Mouse (Mus musculus) limb, embryonic 14.5 days (tissue): ENCODE measurements around the gene Prdm11. TPM values are rescaled to one million over a fixed set of nuclear protein-coding genes. Genes with fewer than 3 reads are reported as not detected.
A peak's percentile ranks its signal among the peaks of the same experiment; 100 is the strongest.

Experiments
- ATAC-seq: fragments of 200-750 bp; cut with Nextera tagmentation; 2 replicates; pipeline ENCODE4 v1.8.0; 2017; ENCODE audit warnings: low read depth, moderate number of reproducible peaks, moderate TSS enrichment; ENCODE audit not compliant: low FRiP score
- DNase-seq: peaks from one replicate; pipeline ENCODE4 v3.0.0-alpha.2; 2015; ENCODE audit warnings: low spot score
- H3K27ac ChIP-seq: fragments of 300-500 bp; sonication (generic); replicated peaks from 2 replicates; pipeline ENCODE4 v1.5.1; 2014; ENCODE audit warnings: low read depth, mild to moderate bottlenecking, low read length, moderate library complexity, mixed read lengths
- H3K27me3 ChIP-seq: fragments of 300-500 bp; sonication (generic); 2 replicates; pipeline ENCODE4 v1.6.1; 2014; ENCODE audit warnings: low read length, mixed read lengths; ENCODE audit not compliant: control insufficient read depth, insufficient read depth
- H3K36me3 ChIP-seq: fragments of 300-500 bp; sonication (generic); 2 replicates; pipeline ENCODE4 v1.6.1; 2014; ENCODE audit warnings: mild to moderate bottlenecking, low read length, moderate library complexity, mixed read lengths; ENCODE audit not compliant: control insufficient read depth, insufficient read depth
- H3K4me1 ChIP-seq: fragments of 300-500 bp; sonication (generic); 2 replicates; pipeline ENCODE4 v1.6.1; 2014; ENCODE audit warnings: antibody characterized with exemption, low read length, mixed read lengths; ENCODE audit not compliant: control insufficient read depth, insufficient read depth
- H3K4me2 ChIP-seq: fragments of 300-500 bp; sonication (generic); replicated peaks from 2 replicates; pipeline ENCODE4 v1.6.1; 2014; ENCODE audit warnings: low read depth, mild to moderate bottlenecking, low read length, moderate library complexity; ENCODE audit not compliant: severe bottlenecking
- H3K4me3 ChIP-seq: fragments of 300-500 bp; sonication (generic); replicated peaks from 2 replicates; pipeline ENCODE4 v1.5.1; 2014; ENCODE audit warnings: low read length
- H3K9ac ChIP-seq: fragments of 300-500 bp; sonication (generic); 2 replicates; pipeline ENCODE4 v1.6.1; 2014; ENCODE audit warnings: mild to moderate bottlenecking, low read depth, low read length, moderate library complexity; ENCODE audit not compliant: severe bottlenecking
- H3K9me3 ChIP-seq: fragments of 300-500 bp; sonication (generic); 2 replicates; pipeline ENCODE4 v1.6.1; 2016; ENCODE audit warnings: low read length; ENCODE audit not compliant: control insufficient read depth
- POLR2A ChIP-seq: fragments of 200-500 bp; IDR thresholded peaks from 2 replicates; pipeline ENCODE4 v1.8.0; 2012; ENCODE audit warnings: inconsistent platforms, mild to moderate bottlenecking, moderate library complexity, borderline replicate concordance; ENCODE audit not compliant: insufficient read depth, insufficient read length; ENCODE audit errors: extremely low read depth
- WGBS: fragments of 180-500 bp; shearing (Covaris S2); extraction: QIAGEN DNeasy Blood & Tissue Kit; methylation state at CpG from one replicate; pipeline ENCODE4 v1.1.7; 2014; 5-methylcytosine and 5-hydroxymethylcytosine counted together
- polyA plus RNA-seq, 2 experiments: library from polyadenylated mRNA; depleted of rRNA in 1 of 2; stranded (reverse) in 1 of 2; unstranded in 1 of 2; fragments of >200 nt; fragmentation: Nextera tagmentation in 1 of 2; extraction: Ambion mirVana in 1 of 2; gene quantifications; 2 replicates each; pipeline versions ENCODE4 v1.2.1 to v1.2.3; 2012 to 2014

The Prdm11 gene
- polyA plus RNA-seq, 2 experiments: 6.5 to 24.4 TPM

DNA sequence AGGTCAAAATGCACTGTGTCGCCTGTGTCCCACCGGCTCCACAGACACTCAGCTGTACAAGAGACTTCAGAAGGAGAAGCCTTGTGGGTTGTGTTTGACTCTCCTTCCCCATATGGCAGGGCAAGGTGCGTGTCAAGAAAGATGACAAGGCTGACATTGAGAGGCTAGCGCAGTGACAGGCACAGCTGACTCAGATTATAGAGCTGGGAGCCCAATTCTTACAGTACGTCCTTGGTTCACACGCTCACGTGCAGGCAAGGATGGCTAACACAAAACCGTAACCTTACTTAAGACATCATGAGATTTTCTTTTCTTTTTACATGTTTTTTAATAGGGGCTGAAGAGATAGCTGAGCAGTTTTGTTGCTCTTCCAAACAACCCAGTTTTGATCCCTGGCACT, 28.8 kb downstream of the Prdm11 start:
- no peaks in the 10 kb centered on the region for H3K27me3 ChIP-seq
- no peaks in the 10 kb centered on the region for H3K9me3 ChIP-seq
- no peak for TF ChIP-seq POLR2A
- peaks cover 23% of the 10 kb centered on the region for H3K4me1 ChIP-seq
- H3K36me3 ChIP-seq: peaks cover 9% of the 10 kb centered on the region
- DNase-seq: no peak
- H3K4me3 ChIP-seq: no peak overlapping the region
- H3K4me2 ChIP-seq: no peak overlapping the region
- 87% methylated on average over 8 of the region's 8 CpGs for WGBS
- H3K9ac ChIP-seq: no peak overlapping the region
- ATAC-seq: no peak
- no peak overlapping the region for H3K27ac ChIP-seq

GRCm38 (mm10) chr2:93015041-93015440, 30.9 kb downstream of the Prdm11 start:
- Histone ChIP-seq H3K27ac (peak overlapping the region; percentile 83), H3K27me3 (no peaks in the 10 kb centered on the region), H3K36me3 (peaks cover 22% of the 10 kb centered on the region), H3K4me2 (peak overlapping the region; percentile 94), H3K4me1 (peaks cover 23% of the 10 kb centered on the region), H3K9ac (peak overlapping the region; percentile 70), H3K4me3 (peak overlapping the region; percentile 62), H3K9me3 (no peaks in the 10 kb centered on the region)
- no peak for DNase-seq
- no peak for TF ChIP-seq POLR2A
- WGBS: 5% methylated on average over 20 of the region's 40 CpGs
- peak; percentile 24; the same call in 1 of the 2 replicates for ATAC-seq

GRCm38 (mm10) chr2:93014093-93014937, 31.7 kb downstream of the Prdm11 start:
- Histone ChIP-seq H3K9ac (peak overlapping the region; percentile 70), H3K4me3 (peak overlapping the region; percentile 62), H3K4me1 (peaks cover 23% of the 10 kb centered on the region), H3K27me3 (no peaks in the 10 kb centered on the region), H3K4me2 (peak overlapping the region; percentile 94), H3K36me3 (peaks cover 27% of the 10 kb centered on the region), H3K27ac (peak overlapping the region; percentile 83), H3K9me3 (no peaks in the 10 kb centered on the region)
- peak; percentile 79 for ATAC-seq
- WGBS: 5% methylated on average over 19 of the region's 50 CpGs
- TF ChIP-seq POLR2A: no peak
- DNase-seq: peak; percentile 50

DNA sequence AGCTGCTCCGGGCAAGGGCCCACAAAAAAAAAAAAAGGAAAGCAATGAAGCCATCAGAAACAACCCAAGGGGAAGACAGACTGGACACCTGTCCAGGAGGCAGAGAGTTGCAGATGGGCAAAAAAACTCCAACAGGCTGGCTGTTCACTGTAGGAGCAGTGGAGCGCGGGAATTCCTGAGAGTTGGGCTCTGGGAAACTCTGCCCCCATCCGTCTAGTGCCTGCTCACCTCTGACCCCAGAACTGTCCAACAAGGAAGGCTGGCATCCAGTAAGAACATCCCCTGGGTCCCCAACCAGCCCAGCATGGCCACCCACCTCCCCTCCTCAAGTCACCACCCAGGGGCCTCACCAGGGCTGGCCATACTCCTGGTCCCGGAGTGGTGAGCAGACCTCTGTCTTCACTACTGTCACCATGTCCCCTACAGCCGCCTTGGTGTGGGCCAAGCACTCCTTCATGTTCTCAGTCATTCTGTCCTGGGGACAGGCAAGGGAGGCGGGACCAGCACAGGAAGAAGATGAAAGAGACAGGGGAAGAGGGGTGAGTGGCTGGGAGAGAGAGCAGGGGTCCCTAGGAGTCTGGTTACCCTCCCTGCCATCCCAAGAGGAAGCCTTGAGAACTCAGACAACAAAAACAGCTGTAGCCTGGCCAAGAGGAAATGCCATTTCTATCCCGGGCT, 32.4 kb downstream of the Prdm11 start:
- Histone ChIP-seq H3K4me2 (peak overlapping the region; percentile 94), H3K27ac (peak overlapping the region; percentile 83), H3K9me3 (no peaks in the 10 kb centered on the region), H3K27me3 (no peaks in the 10 kb centered on the region), H3K4me1 (peaks cover 20% of the 10 kb centered on the region), H3K36me3 (peaks cover 34% of the 10 kb centered on the region), H3K4me3 (peak overlapping the region; percentile 62), H3K9ac (peak overlapping the region; percentile 70; the same call in 1 of the 2 replicates)
- 61% methylated on average over 8 of the region's 8 CpGs for WGBS
- TF ChIP-seq POLR2A: no peak
- DNase-seq (no peak), ATAC-seq (no peak)

GRCm38 (mm10) chr2:93012976-93013375, 33.0 kb downstream of the Prdm11 start:
- H3K27me3 ChIP-seq: no peaks in the 10 kb centered on the region
- H3K36me3 ChIP-seq: peaks cover 36% of the 10 kb centered on the region
- no peak for ATAC-seq
- H3K27ac ChIP-seq: no peak overlapping the region
- no peak for TF ChIP-seq POLR2A
- DNase-seq: no peak
- H3K4me3 ChIP-seq: no peak overlapping the region
- peaks cover 19% of the 10 kb centered on the region for H3K4me1 ChIP-seq
- WGBS: 93% methylated on average over 3 of the region's 3 CpGs
- no peak overlapping the region for H3K4me2 ChIP-seq
- H3K9me3 ChIP-seq: no peaks in the 10 kb centered on the region
- H3K9ac ChIP-seq: no peak overlapping the region
